Mouse (Mus musculus) G1E (cell line): Measurements from ENCODE around the gene Qk.

ENCODE experiments used
- CTCF ChIP-seq: IDR thresholded peaks from 2 replicates; pipeline ENCODE4 v1.5.1; 2012; ENCODE audit warnings: low read depth, low read length, inconsistent platforms, mixed read lengths
- GATA1 ChIP-seq: IDR thresholded peaks from 2 replicates; pipeline ENCODE4 v1.6.1; 2012; ENCODE audit warnings: borderline replicate concordance, low read length, inconsistent platforms, mixed read lengths
- GATA2 ChIP-seq: IDR thresholded peaks from 2 replicates; pipeline ENCODE4 v1.6.1; 2012; ENCODE audit warnings: low read depth, low read length, inconsistent platforms, borderline replicate concordance
- POLR2AphosphoS5 ChIP-seq: IDR thresholded peaks from 2 replicates; pipeline ENCODE4 v1.6.1; 2012; ENCODE audit warnings: low read depth, low read length, inconsistent platforms; ENCODE audit not compliant: insufficient replicate concordance
- TAL1 ChIP-seq: conservative IDR thresholded peaks from 2 replicates; pipeline ENCODE4 v1.6.1; 2012; ENCODE audit warnings: low read depth, low read length, inconsistent platforms, mixed read lengths

DNA sequence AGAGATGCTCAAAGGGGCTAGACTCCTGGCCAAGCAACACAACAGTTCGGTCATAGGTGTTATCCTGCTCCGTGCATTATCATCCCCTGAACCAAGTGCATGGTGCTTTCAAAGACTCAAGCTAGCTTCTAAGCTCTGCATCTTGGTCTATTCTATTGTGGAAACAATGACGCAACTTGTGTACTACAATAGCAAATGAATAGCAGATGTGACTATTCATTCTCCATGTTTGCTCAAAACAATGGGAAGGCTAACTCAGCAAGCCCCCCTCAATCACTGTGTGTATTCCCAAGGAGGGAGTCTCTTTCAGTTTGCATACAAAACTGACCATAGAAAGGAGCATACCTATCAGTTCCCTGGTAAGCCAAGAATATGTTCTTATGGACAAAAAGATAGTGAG lies 121.4 kb downstream of the Qk start:
- TF ChIP-seq POLR2AphosphoS5 (no peak), CTCF (no peak), GATA1 (no peak), TAL1 (no peak), GATA2 (no peak)
